Mouse (Mus musculus) layer of hippocampus, postnatal 25 days (tissue): ENCODE measurements around the gene Klk1b26. TPM values are rescaled to one million over a fixed set of nuclear protein-coding genes. Genes with fewer than 3 reads are reported as not detected.
A peak's percentile ranks its signal among the peaks of the same experiment; 100 is the strongest.
"Not testable (repeated sequence)": the region's sequence is repeated elsewhere in the genome, so short reads cannot be mapped to it uniquely, and the experiment has no call there.

Experiments
- DNase-seq, 2 experiments: peaks; one replicate each; pipeline ENCODE4 v3.0.0; 2022; ENCODE audit warnings: mixed read lengths in 2 of 2, low spot score in 1 of 2; ENCODE audit errors: extremely low spot score in 1 of 2
- total RNA-seq, 2 experiments: library from RNA; stranded (reverse); gene quantifications; 2 replicates each; pipeline ENCODE4 v1.2.3; 2021

Gene Klk1b26
- not detected for total RNA-seq

DNA sequence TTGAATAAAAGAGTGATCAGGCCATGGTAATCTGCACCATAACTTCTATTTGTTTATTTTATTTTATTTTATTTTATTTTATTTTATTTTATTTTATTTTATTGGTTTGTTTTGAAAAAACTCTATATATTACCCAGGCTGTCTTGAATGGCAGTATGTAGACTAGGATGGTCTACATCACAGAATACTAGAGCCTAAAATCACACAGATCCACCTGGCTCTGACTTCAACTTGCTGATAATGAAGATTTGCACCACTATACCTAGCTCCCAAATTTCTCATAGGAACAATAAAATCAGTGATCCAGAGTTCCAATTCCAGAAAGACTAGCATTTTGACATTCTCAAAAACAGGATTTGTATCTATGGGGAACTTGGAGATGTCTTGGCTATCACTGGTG is at the start of gene Klk1b26:
Gene Klk1b26 (plus strand): TSS at position 301 of the 400 bp plus-strand sequence.
- not testable (repeated sequence) for DNase-seq

DNA sequence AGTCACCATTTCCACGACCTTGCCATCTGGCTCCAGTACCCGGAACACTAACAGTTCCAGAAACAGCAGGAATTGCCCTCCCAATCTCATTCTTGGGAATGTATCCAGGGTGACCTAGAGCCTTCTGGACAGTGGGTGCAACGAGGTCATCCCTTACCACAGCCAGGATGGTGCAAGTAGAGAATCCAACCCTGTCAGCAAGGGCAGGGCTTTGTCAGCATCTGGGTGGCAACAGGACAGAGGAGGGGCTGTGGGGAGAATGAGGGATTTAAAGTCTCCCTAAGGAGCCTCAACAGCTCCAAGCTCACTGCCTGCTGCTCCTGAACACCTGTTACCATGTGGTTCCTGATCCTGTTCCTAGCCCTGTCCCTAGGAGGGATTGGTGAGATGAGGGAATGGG is 45.5 kb upstream of the Klk1b26 start, which contains the start of gene Klk1b1:
Gene Klk1b1 (plus strand): TSS at position 301 of the 400 bp plus-strand sequence.
- DNase-seq, result no peak

- no peak for DNase-seq
Observed at GRCm38 (mm10) chr7:43967058-43967457, 44.9 kb upstream of the Klk1b26 start.

DNA sequence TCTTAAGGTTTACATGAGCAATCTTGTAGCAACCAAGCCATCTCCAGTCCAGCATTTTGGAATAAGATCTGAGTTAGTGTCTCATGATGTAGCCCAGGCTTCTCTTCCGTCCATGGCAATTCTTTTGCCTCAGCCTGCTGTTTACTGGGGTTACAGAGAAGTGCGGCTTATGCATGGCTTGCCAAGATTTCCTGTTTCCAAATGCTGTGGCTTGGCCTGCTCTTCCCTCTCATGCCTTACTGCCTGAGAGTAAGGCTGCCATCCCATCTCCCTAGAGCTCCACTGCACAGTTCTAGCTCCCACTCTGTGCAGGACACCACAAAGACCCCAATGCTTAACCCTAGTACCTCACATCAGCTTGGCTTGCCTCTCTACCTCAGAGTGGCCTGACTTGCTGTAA is 44.4 kb upstream of the Klk1b26 start:
- DNase-seq, result no peak

GRCm38 (mm10) chr7:43975761-43976160 is 36.2 kb upstream of the Klk1b26 start, which contains the start of gene Klk1b9:
Gene Klk1b9 (plus strand): TSS chr7:43976061.
- not testable (repeated sequence) for DNase-seq

DNA sequence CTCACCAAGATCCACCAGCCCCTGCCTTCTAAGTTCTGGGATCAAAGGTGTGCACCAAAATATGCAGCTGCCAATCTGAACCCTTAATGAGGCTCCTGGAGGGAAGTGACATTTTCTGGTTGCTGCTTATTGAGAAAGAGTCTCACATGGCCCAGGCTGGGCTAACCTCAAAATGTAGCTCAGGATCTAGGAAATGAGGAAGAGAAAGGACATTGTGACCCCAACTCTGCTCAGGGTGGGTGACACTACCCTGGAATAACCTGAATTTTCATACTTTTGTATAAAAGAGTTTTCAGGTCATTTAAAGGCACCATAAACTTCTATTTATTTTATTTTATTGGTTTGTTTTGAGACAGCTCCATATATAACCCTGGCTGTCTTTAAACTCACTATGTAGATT is 26.3 kb upstream of the Klk1b26 start:
- no peak for DNase-seq

DNA sequence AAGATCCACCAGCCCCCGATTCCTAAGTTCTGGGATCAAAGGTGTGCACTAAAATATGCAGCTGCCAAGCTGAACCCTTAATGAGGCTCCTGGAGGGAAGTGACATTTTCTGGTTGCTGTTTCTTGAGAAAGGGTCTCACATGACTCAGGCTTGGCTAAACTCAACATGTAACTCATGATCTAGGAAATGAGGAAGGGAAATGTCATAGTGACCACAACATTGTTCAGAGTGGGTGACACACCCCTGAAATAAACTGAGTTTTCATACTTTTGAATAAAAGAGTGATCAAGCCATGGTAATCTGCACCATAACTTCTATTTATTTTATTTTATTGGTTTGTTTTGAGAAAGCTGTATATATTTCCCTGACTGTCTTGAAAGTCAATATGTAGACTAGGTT is 17.1 kb upstream of the Klk1b26 start:
- not testable (repeated sequence) for DNase-seq

DNA sequence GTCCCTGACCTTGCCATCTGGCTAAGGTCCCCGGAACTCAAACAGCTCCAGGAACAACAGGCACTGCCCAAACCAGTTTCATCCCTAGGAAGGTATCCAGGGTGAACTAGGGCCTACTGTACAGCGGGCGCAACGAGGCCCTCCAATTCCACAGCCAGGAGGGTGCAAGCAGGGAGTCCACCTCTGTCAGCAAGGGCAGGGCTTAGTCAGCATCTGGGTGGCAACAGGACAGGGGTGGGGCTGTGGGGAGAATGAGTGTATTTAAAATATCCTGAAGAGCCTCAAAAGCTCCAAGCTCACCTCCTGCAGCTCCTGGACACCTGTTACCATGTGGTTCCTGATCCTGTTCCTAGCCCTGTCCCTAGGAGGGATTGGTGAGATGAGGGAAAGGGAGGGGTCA is 16.4 kb upstream of the Klk1b26 start, which contains the start of gene Klk1b11:
Gene Klk1b11 (plus strand): TSS at position 301 of the 400 bp plus-strand sequence.
- DNase-seq, result not testable (repeated sequence)

- DNase-seq, result no peak
Observed at GRCm38 (mm10) chr7:44004847-44005246, 7.1 kb upstream of the Klk1b26 start.

- peak in 1 of 2 experiments; percentile 3 for DNase-seq
Observed at GRCm38 (mm10) chr7:44014666-44015065, 2.7 kb downstream of the Klk1b26 start.

DNA sequence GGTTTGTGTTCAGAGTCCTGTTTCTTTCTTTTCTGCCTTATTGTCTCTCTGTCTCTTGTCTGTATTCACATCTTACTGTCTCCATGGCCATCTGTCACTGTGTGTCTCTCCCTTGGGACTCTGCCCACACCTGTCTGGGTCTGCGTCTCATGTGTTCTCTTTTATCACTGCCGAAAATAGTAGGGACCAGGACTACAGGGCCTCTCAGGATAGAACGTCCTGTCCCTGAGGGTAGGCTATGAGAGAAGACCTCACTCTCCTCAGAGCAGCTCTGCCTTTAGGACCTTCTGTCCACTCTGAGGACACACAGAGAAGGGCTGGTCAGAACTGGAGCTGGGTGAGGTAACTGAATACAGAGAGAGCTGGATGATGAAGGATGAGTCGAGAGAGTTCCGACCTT is 3.1 kb downstream of the Klk1b26 start:
- DNase-seq, result no peak

DNA sequence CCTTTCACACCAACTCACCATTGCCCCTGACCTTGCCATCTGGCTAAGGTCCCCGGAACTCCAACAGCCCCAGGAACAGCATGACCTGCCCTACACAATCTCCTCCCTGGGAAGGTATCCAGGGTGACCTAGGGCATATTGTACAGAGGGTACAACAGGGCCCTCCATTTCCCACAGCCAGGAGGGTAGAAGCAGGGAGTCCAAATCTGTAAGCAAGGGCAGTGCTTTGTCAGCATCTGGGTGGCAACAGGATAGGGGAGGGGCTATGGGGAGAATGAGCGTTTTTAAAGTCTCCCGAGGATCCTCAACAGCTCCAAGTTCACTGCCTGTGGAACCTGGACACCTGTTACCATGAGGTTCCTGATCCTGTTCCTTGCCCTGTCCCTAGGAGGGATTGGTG is 40.0 kb downstream of the Klk1b26 start, which contains the start of gene Klk1b27:
Gene Klk1b27 (plus strand): TSS at position 301 of the 400 bp plus-strand sequence.
- DNase-seq, result not testable (repeated sequence)

Other genes with a start within 250 kb of the Klk1b26 start
- gene Klk12, start 243.3 kb upstream of the Klk1b26 start, total RNA-seq, result not detected
- gene Klk11, start 237.6 kb upstream of the Klk1b26 start, total RNA-seq, result not detected
- 1 to 10 TPM in 1 of 2 experiments, under 1 TPM in 1; 0.39 to 1.4 TPM for gene Klk10, start 231.1 kb upstream of the Klk1b26 start, total RNA-seq
- gene Klk9, start 220.3 kb upstream of the Klk1b26 start, total RNA-seq, result under 1 TPM in 1 of 2 experiments, not detected in 1; 0.23 TPM
- 10 to 100 TPM; 25.8 to 26.0 TPM for gene Klk8, start 214.6 kb upstream of the Klk1b26 start, total RNA-seq
- gene Klk7, start 200.9 kb upstream of the Klk1b26 start, total RNA-seq, result under 1 TPM; 0.26 to 0.54 TPM
- gene Klk6, start 187.7 kb upstream of the Klk1b26 start, total RNA-seq, result not detected
- not detected for gene Klk5, start 170.2 kb upstream of the Klk1b26 start, total RNA-seq
- gene Klk4, start 131.0 kb upstream of the Klk1b26 start, total RNA-seq, result not detected
- not detected for gene Klk15, start 78.4 kb upstream of the Klk1b26 start, total RNA-seq
- gene Klk1b8, start 61.5 kb upstream of the Klk1b26 start, total RNA-seq, result not detected
- not detected for gene Klk1b1, start 45.4 kb upstream of the Klk1b26 start, total RNA-seq
- not detected for gene Klk1b9, start 36.1 kb upstream of the Klk1b26 start, total RNA-seq
- gene Klk1b11, start 16.3 kb upstream of the Klk1b26 start, total RNA-seq, result not detected
- gene Klk1b27, start 40.1 kb downstream of the Klk1b26 start, total RNA-seq, result not detected
- not detected for gene Klk1b21, start 90.2 kb downstream of the Klk1b26 start, total RNA-seq
- gene Klk1b22, start 100.5 kb downstream of the Klk1b26 start, total RNA-seq, result not detected
- gene Klk1b16, start 124.6 kb downstream of the Klk1b26 start, total RNA-seq, result not detected
- not detected for gene Klk1b24, start 176.1 kb downstream of the Klk1b26 start, total RNA-seq
- gene Klk1b3, start 186.0 kb downstream of the Klk1b26 start, total RNA-seq, result not detected
- not detected for gene Klk1b4, start 195.3 kb downstream of the Klk1b26 start, total RNA-seq
- not detected for gene Klk1b5, start 203.8 kb downstream of the Klk1b26 start, total RNA-seq
- not detected for gene Klk1, start 213.2 kb downstream of the Klk1b26 start, total RNA-seq
- gene Gm36864, start 224.0 kb downstream of the Klk1b26 start, total RNA-seq, result not detected
- gene 1700028J19Rik, start 234.5 kb downstream of the Klk1b26 start, total RNA-seq, result 1 to 10 TPM; 1.1 to 1.3 TPM
- 10 to 100 TPM; 75.3 to 94.3 TPM for gene 2410002F23Rik, start 234.6 kb downstream of the Klk1b26 start, total RNA-seq
- gene Acp4, start 245.2 kb downstream of the Klk1b26 start, total RNA-seq, result not detected
- gene Gm15517, start 249.3 kb downstream of the Klk1b26 start, total RNA-seq, result not detected